Mouse (Mus musculus): ENCODE data around the gene Sirpa. TPM values are rescaled to one million over a fixed set of nuclear protein-coding genes. Genes with fewer than 3 reads are reported as not detected.

Gene Sirpa
- polyA plus RNA-seq, 1 experiment from 2014 or later = 110 TPM

GRCm38 (mm10) chr2:129652616-129653015 lies 60.0 kb downstream of the Sirpa start:
- ChIA-PET POLR2A (no interaction called here), CTCF (no interaction called here)
- no peak for ATAC-seq
- in situ Hi-C loops (cut with MboI; ENCODE audit: low pct_unique_long_range_greater_than_20kb) = no loop called here
- DNase-seq (ENCODE audit: low read depth, low spot score) = no peak
- H3K27me3 ChIP-seq = no peaks in the 10 kb centered on the region
- TF ChIP-seq CTCF (IDR thresholded peaks at IDR 0.05) = no peak

- DNase-seq (ENCODE audit: low read depth, low spot score) (no peak), ATAC-seq (no peak)
- CTCF ChIA-PET = no interaction called here
- POLR2A ChIA-PET = no interaction called here
- no peaks in the 10 kb centered on the region for H3K27me3 ChIP-seq
- in situ Hi-C loops (cut with MboI; ENCODE audit: low pct_unique_long_range_greater_than_20kb) = no loop called here
- TF ChIP-seq CTCF (IDR thresholded peaks at IDR 0.05) = no peak
Observed at GRCm38 (mm10) chr2:129653632-129654031, 61.0 kb downstream of the Sirpa start.

GRCm38 (mm10) chr2:129654233-129654950 lies 61.8 kb downstream of the Sirpa start:
- DNase-seq (ENCODE audit: low read depth, low spot score) = no peak
- no peaks in the 10 kb centered on the region for H3K27me3 ChIP-seq
- no peak for TF ChIP-seq CTCF (IDR thresholded peaks at IDR 0.05)
- no peak for ATAC-seq
- CTCF ChIA-PET = interaction anchor here (1.3 kb wide), 1 partner anchor 21 kb away, joined by 3 read pairs; no protein-coding TSS in a partner anchor
- in situ Hi-C loops (cut with MboI; ENCODE audit: low pct_unique_long_range_greater_than_20kb) = no loop called here
- POLR2A ChIA-PET = no interaction called here

GRCm38 (mm10) chr2:129655033-129655432 lies 62.4 kb downstream of the Sirpa start:
- no peaks in the 10 kb centered on the region for H3K27me3 ChIP-seq
- CTCF ChIA-PET = interaction anchor here (1.3 kb wide), 1 partner anchor 20 kb away, joined by 3 read pairs; no protein-coding TSS in a partner anchor
- in situ Hi-C loops (cut with MboI; ENCODE audit: low pct_unique_long_range_greater_than_20kb) = no loop called here
- TF ChIP-seq CTCF (IDR thresholded peaks at IDR 0.05) = no peak
- DNase-seq (ENCODE audit: low read depth, low spot score) (no peak), ATAC-seq (no peak)
- POLR2A ChIA-PET = no interaction called here

GRCm38 (mm10) chr2:129658796-129659195 lies 66.2 kb downstream of the Sirpa start:
- in situ Hi-C loops (cut with MboI; ENCODE audit: low pct_unique_long_range_greater_than_20kb) = no loop called here
- no peak for TF ChIP-seq CTCF (IDR thresholded peaks at IDR 0.05)

GRCm38 (mm10) chr2:129660020-129660419 lies 67.4 kb downstream of the Sirpa start:
- peak; percentile 50 for TF ChIP-seq CTCF (IDR thresholded peaks at IDR 0.05)
- in situ Hi-C loops (cut with MboI; ENCODE audit: low pct_unique_long_range_greater_than_20kb) = no loop called here
- no peak for ATAC-seq
- ChIA-PET CTCF (no interaction called here), POLR2A (no interaction called here)
- H3K27me3 ChIP-seq = peaks cover 4% of the 10 kb centered on the region
- no peak for DNase-seq (ENCODE audit: low read depth, low spot score)

More at GRCm38 (mm10) chr2:129658796-129659195, 66.2 kb downstream of the Sirpa start:
- ATAC-seq (no peak), DNase-seq (ENCODE audit: low read depth, low spot score) (no peak)
- CTCF ChIA-PET = interaction anchor here (0.7 kb wide), 1 partner anchor 400 kb away, joined by 4 read pairs; no protein-coding TSS in a partner anchor
- peaks cover 4% of the 10 kb centered on the region for H3K27me3 ChIP-seq
- POLR2A ChIA-PET = no interaction called here

GRCm38 (mm10) chr2:129662484-129662883 lies 69.8 kb downstream of the Sirpa start:
- H3K27me3 ChIP-seq = peaks cover 4% of the 10 kb centered on the region
- TF ChIP-seq CTCF (IDR thresholded peaks at IDR 0.05) = no peak
- ATAC-seq = no peak
- ChIA-PET POLR2A (no interaction called here), CTCF (no interaction called here)
- in situ Hi-C loops (cut with MboI; ENCODE audit: low pct_unique_long_range_greater_than_20kb) = no loop called here
- no peak for DNase-seq (ENCODE audit: low read depth, low spot score)

- no peak for TF ChIP-seq CTCF (IDR thresholded peaks at IDR 0.05)
- POLR2A ChIA-PET = no interaction called here
- ATAC-seq = no peak
- peaks cover 17% of the 10 kb centered on the region for H3K27me3 ChIP-seq
- DNase-seq (ENCODE audit: low read depth, low spot score) = no peak
- in situ Hi-C loops (cut with MboI; ENCODE audit: low pct_unique_long_range_greater_than_20kb) = loop anchor here (10.0 kb wide), 1 partner anchor 383 kb away; no protein-coding TSS in a partner anchor
- CTCF ChIA-PET = no interaction called here
Observed at GRCm38 (mm10) chr2:129671911-129672310, 79.3 kb downstream of the Sirpa start.

GRCm38 (mm10) chr2:129674935-129675634 lies 82.5 kb downstream of the Sirpa start:
- in situ Hi-C loops (cut with MboI; ENCODE audit: low pct_unique_long_range_greater_than_20kb) = loop anchor here (5.0 to 10.0 kb wide), 2 partner anchors 197 to 380 kb away; no protein-coding TSS in a partner anchor
- peak; percentile 98 for TF ChIP-seq CTCF (IDR thresholded peaks at IDR 0.05)
- ChIA-PET POLR2A (no interaction called here), CTCF (interaction anchor here (0.6 to 1.5 kb wide), 8 partner anchors 11 to 193 kb away, joined by 3 to 4 read pairs (median 3); no protein-coding TSS in a partner anchor)
- H3K27me3 ChIP-seq = peaks cover 25% of the 10 kb centered on the region
- peak; percentile 44 for ATAC-seq
- no peak for DNase-seq (ENCODE audit: low read depth, low spot score)

GRCm38 (mm10) chr2:129677664-129678063 lies 85.0 kb downstream of the Sirpa start:
- no peak for TF ChIP-seq CTCF (IDR thresholded peaks at IDR 0.05)
- peaks cover 20% of the 10 kb centered on the region for H3K27me3 ChIP-seq
- POLR2A ChIA-PET = no interaction called here
- ATAC-seq = no peak
- in situ Hi-C loops (cut with MboI; ENCODE audit: low pct_unique_long_range_greater_than_20kb) = loop anchor here (5.0 to 10.0 kb wide), 2 partner anchors 195 to 377 kb away; no protein-coding TSS in a partner anchor
- no peak for DNase-seq (ENCODE audit: low read depth, low spot score)
- CTCF ChIA-PET = no interaction called here

- POLR2A ChIA-PET = no interaction called here
- in situ Hi-C loops (cut with MboI; ENCODE audit: low pct_unique_long_range_greater_than_20kb) = loop anchor here (5.0 to 10.0 kb wide), 2 partner anchors 193 to 376 kb away; no protein-coding TSS in a partner anchor
- DNase-seq (ENCODE audit: low read depth, low spot score) = no peak
- CTCF ChIA-PET = no interaction called here
- TF ChIP-seq CTCF (IDR thresholded peaks at IDR 0.05) = no peak
- H3K27me3 ChIP-seq = peaks cover 17% of the 10 kb centered on the region
- ATAC-seq = no peak
Observed at GRCm38 (mm10) chr2:129679066-129679465, 86.4 kb downstream of the Sirpa start.

All from Patski (cell line).